Mouse (Mus musculus) liver, postnatal 0 days (tissue): ENCODE measurements around the gene Ipo8.

Experiments
- CTCF ChIP-seq: sonication (generic); IDR thresholded peaks from 2 replicates; pipeline ENCODE4 v1.5.1; 2016; ENCODE audit warnings: antibody characterized with exemption, low read depth
- EP300 ChIP-seq: IDR thresholded peaks from 2 replicates; pipeline ENCODE4 v1.6.1; 2016; ENCODE audit warnings: antibody characterized with exemption, low read depth, mild to moderate bottlenecking

DNA sequence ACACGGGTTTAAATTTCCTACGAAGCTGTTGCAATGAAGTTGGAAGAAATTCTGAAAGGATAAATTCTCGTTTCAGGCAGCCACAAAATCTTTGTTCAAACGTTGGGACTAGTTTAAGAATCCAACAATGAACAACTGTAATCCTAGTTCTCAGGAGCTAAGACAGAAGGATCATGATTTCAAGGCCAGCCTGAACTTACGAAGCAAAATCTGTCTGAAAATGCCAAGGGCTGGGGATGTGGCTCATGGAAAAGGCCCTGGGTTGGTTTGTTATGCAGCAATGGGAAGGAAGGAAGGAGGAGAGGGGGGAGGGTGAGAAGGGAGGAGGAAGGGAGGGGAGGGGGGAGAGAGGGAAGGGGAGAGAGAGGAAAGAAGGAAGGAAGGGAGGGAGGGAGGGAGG is 14.5 kb downstream of the Ipo8 start:
- TF ChIP-seq EP300 (no peak), CTCF (no peak)
